Mouse (Mus musculus) heart, adult 2 months (tissue): ENCODE data around the gene Bet1l.

Experiments
- CTCF ChIP-seq: fragments of 200-600 bp; IDR thresholded peaks from 2 replicates; pipeline ENCODE4 v1.8.1; 2022; ENCODE audit warnings: antibody characterized with exemption, mild to moderate bottlenecking, moderate library complexity
- EP300 ChIP-seq: fragments of 200-500 bp; IDR thresholded peaks from 2 replicates; pipeline ENCODE4 v1.6.1; 2011; ENCODE audit warnings: low read depth, low read length, control low read depth; ENCODE audit not compliant: insufficient read depth
- POLR2A ChIP-seq: fragments of 200-500 bp; IDR thresholded peaks from 2 replicates; pipeline ENCODE4 v1.6.1; 2011; ENCODE audit warnings: mild to moderate bottlenecking, low read depth, low read length, control low read depth; ENCODE audit not compliant: insufficient read depth

GRCm38 (mm10) chr7:140812850-140813249, 44.5 kb downstream of the Bet1l start:
- TF ChIP-seq POLR2A (no peak), CTCF (no peak), EP300 (no peak)
